Mouse (Mus musculus) heart, embryonic 16.5 days (tissue): Measurements from ENCODE around the gene Atp10a. TPM values are rescaled to one million over a fixed set of nuclear protein-coding genes. Genes with fewer than 3 reads are reported as not detected.

Experiments
- ATAC-seq: fragments of 200-750 bp; cut with Nextera tagmentation; replicated peaks from 2 replicates; pipeline ENCODE4 v1.8.0; 2017; ENCODE audit warnings: moderate number of reproducible peaks; ENCODE audit not compliant: insufficient read depth, low FRiP score; ENCODE audit errors: extremely low read depth
- H3K27ac ChIP-seq: fragments of 300-500 bp; sonication (generic); 2 replicates; pipeline ENCODE4 v1.5.1; 2014; ENCODE audit warnings: mild to moderate bottlenecking, low read length, control low read depth, moderate library complexity
- H3K27me3 ChIP-seq: fragments of 300-500 bp; sonication (generic); 2 replicates; pipeline ENCODE4 v1.6.1; 2014; ENCODE audit warnings: low read length, mixed read lengths; ENCODE audit not compliant: control insufficient read depth, insufficient read depth
- H3K36me3 ChIP-seq: fragments of 300-500 bp; sonication (generic); 2 replicates; pipeline ENCODE4 v1.6.1; 2014; ENCODE audit not compliant: control insufficient read depth, insufficient read depth
- H3K4me1 ChIP-seq: fragments of 300-500 bp; sonication (generic); 2 replicates; pipeline ENCODE4 v1.6.1; 2014; ENCODE audit warnings: low read length, mixed read lengths; ENCODE audit not compliant: control insufficient read depth, insufficient read depth
- H3K4me2 ChIP-seq: fragments of 300-500 bp; sonication (generic); 2 replicates; pipeline ENCODE4 v1.6.1; 2014; ENCODE audit warnings: low read depth, mild to moderate bottlenecking, control low read depth, low read length
- H3K4me3 ChIP-seq: fragments of 300-500 bp; sonication (generic); 2 replicates; pipeline ENCODE4 v1.5.1; 2014; ENCODE audit warnings: mild to moderate bottlenecking, control low read depth, low read length
- H3K9ac ChIP-seq: fragments of 300-500 bp; sonication (generic); 2 replicates; pipeline ENCODE4 v1.6.1; 2014; ENCODE audit warnings: low read length, control low read depth
- H3K9me3 ChIP-seq: fragments of 300-500 bp; sonication (generic); replicated peaks from 2 replicates; pipeline ENCODE4 v1.6.1; 2016; ENCODE audit warnings: low read length; ENCODE audit not compliant: control insufficient read depth
- WGBS: fragments of 180-500 bp; shearing (Covaris S2); extraction: QIAGEN DNeasy Blood & Tissue Kit; methylation state at CpG from one replicate; pipeline ENCODE4 v1.1.7; 2014; 5-methylcytosine and 5-hydroxymethylcytosine counted together
- polyA plus RNA-seq: library from polyadenylated mRNA; unstranded; fragments of >200 nt; fragmentation: Nextera tagmentation; extraction: Ambion mirVana; gene quantifications from 2 replicates; pipeline ENCODE4 v1.2.1, GENCODE M21; 2015

Atp10a gene
- polyA plus RNA-seq, 1 experiment from 2014 or later, result 1.9 TPM

GRCm38 (mm10) chr7:58697092-58697491 is 41.1 kb downstream of the Atp10a start:
- Histone ChIP-seq H3K4me1 (peaks cover 11% of the 10 kb centered on the region), H3K27ac (no peak overlapping the region), H3K4me2 (no peak overlapping the region), H3K36me3 (no peaks in the 10 kb centered on the region), H3K9ac (no peak overlapping the region), H3K4me3 (no peak overlapping the region), H3K27me3 (no peaks in the 10 kb centered on the region), H3K9me3 (no peaks in the 10 kb centered on the region)
- no peak for ATAC-seq
- WGBS, result 61% methylated on average over 2 of the region's 2 CpGs

- H3K9ac ChIP-seq, result no peak overlapping the region
- no peaks in the 10 kb centered on the region; the same call in 1 of the 2 replicates for H3K4me1 ChIP-seq
- 83% methylated on average over 7 of the region's 7 CpGs for WGBS
- ATAC-seq, result no peak
- H3K9me3 ChIP-seq, result no peaks in the 10 kb centered on the region
- H3K4me3 ChIP-seq, result no peak overlapping the region
- no peak overlapping the region for H3K27ac ChIP-seq
- no peak overlapping the region for H3K4me2 ChIP-seq
- H3K27me3 ChIP-seq, result no peaks in the 10 kb centered on the region
- H3K36me3 ChIP-seq, result no peaks in the 10 kb centered on the region
Observed at GRCm38 (mm10) chr7:58698738-58699442, 42.9 kb downstream of the Atp10a start.

GRCm38 (mm10) chr7:58701311-58701710 is 45.3 kb downstream of the Atp10a start:
- Histone ChIP-seq H3K27ac (no peak overlapping the region), H3K4me2 (no peak overlapping the region), H3K4me1 (no peaks in the 10 kb centered on the region), H3K9me3 (no peaks in the 10 kb centered on the region), H3K27me3 (no peaks in the 10 kb centered on the region), H3K9ac (no peak overlapping the region), H3K36me3 (no peaks in the 10 kb centered on the region), H3K4me3 (no peak overlapping the region)
- ATAC-seq, result no peak
- 89% methylated on average over 4 of the region's 4 CpGs for WGBS

GRCm38 (mm10) chr7:58705158-58705557 is 49.2 kb downstream of the Atp10a start:
- no peak overlapping the region for H3K4me3 ChIP-seq
- no peaks in the 10 kb centered on the region for H3K4me1 ChIP-seq
- no peak overlapping the region for H3K9ac ChIP-seq
- no peak overlapping the region for H3K4me2 ChIP-seq
- ATAC-seq, result no peak
- no peaks in the 10 kb centered on the region for H3K36me3 ChIP-seq
- H3K9me3 ChIP-seq, result no peaks in the 10 kb centered on the region
- no peaks in the 10 kb centered on the region for H3K27me3 ChIP-seq
- H3K27ac ChIP-seq, result no peak overlapping the region
- WGBS, result 88% methylated on average over 3 of the region's 3 CpGs

- H3K4me3 ChIP-seq, result no peak overlapping the region
- H3K27me3 ChIP-seq, result no peaks in the 10 kb centered on the region
- 82% methylated on average over 3 of the region's 3 CpGs for WGBS
- H3K4me1 ChIP-seq, result no peaks in the 10 kb centered on the region; the same call in 1 of the 2 replicates
- no peak overlapping the region for H3K9ac ChIP-seq
- H3K9me3 ChIP-seq, result no peaks in the 10 kb centered on the region
- H3K36me3 ChIP-seq, result no peaks in the 10 kb centered on the region
- H3K27ac ChIP-seq, result no peak overlapping the region
- no peak overlapping the region for H3K4me2 ChIP-seq
- no peak for ATAC-seq
Observed at GRCm38 (mm10) chr7:58709306-58709705, 53.3 kb downstream of the Atp10a start.

- Histone ChIP-seq H3K36me3 (no peaks in the 10 kb centered on the region), H3K4me1 (peaks cover 1% of the 10 kb centered on the region), H3K4me2 (no peak overlapping the region), H3K27ac (no peak overlapping the region), H3K27me3 (no peaks in the 10 kb centered on the region), H3K9ac (no peak overlapping the region), H3K9me3 (no peaks in the 10 kb centered on the region), H3K4me3 (no peak overlapping the region)
- ATAC-seq, result no peak
- 74% methylated on average over 1 of the region's 1 CpGs for WGBS
Observed at GRCm38 (mm10) chr7:58710312-58710711, 54.3 kb downstream of the Atp10a start.

GRCm38 (mm10) chr7:58711811-58712210 is 55.8 kb downstream of the Atp10a start:
- 79% methylated on average over 7 of the region's 7 CpGs for WGBS

GRCm38 (mm10) chr7:58715576-58716144 is 59.7 kb downstream of the Atp10a start:
- no peaks in the 10 kb centered on the region for H3K27me3 ChIP-seq
- H3K4me3 ChIP-seq, result no peak overlapping the region
- H3K27ac ChIP-seq, result no peak overlapping the region
- H3K9ac ChIP-seq, result no peak overlapping the region
- no peaks in the 10 kb centered on the region for H3K9me3 ChIP-seq
- H3K4me1 ChIP-seq, result peaks cover 17% of the 10 kb centered on the region
- no peak for ATAC-seq
- H3K36me3 ChIP-seq, result no peaks in the 10 kb centered on the region
- WGBS, result 50% methylated on average over 1 of the region's 1 CpGs
- H3K4me2 ChIP-seq, result no peak overlapping the region

More at GRCm38 (mm10) chr7:58711811-58712210, 55.8 kb downstream of the Atp10a start:
- no peak overlapping the region for H3K9ac ChIP-seq
- H3K9me3 ChIP-seq, result no peaks in the 10 kb centered on the region
- no peaks in the 10 kb centered on the region for H3K27me3 ChIP-seq
- ATAC-seq, result no peak
- H3K4me3 ChIP-seq, result no peak overlapping the region
- peak overlapping the region; percentile 23 for H3K4me2 ChIP-seq
- H3K4me1 ChIP-seq, result peaks cover 7% of the 10 kb centered on the region
- no peak overlapping the region for H3K27ac ChIP-seq
- H3K36me3 ChIP-seq, result no peaks in the 10 kb centered on the region

GRCm38 (mm10) chr7:58716626-58717025 is 60.7 kb downstream of the Atp10a start:
- Histone ChIP-seq H3K27me3 (no peaks in the 10 kb centered on the region), H3K27ac (no peak overlapping the region), H3K36me3 (no peaks in the 10 kb centered on the region), H3K4me2 (no peak overlapping the region), H3K4me1 (peaks cover 17% of the 10 kb centered on the region), H3K9me3 (no peaks in the 10 kb centered on the region), H3K4me3 (no peak overlapping the region), H3K9ac (no peak overlapping the region)
- WGBS, result 86% methylated on average over 3 of the region's 3 CpGs
- no peak for ATAC-seq
